In the genomic region with DNA sequence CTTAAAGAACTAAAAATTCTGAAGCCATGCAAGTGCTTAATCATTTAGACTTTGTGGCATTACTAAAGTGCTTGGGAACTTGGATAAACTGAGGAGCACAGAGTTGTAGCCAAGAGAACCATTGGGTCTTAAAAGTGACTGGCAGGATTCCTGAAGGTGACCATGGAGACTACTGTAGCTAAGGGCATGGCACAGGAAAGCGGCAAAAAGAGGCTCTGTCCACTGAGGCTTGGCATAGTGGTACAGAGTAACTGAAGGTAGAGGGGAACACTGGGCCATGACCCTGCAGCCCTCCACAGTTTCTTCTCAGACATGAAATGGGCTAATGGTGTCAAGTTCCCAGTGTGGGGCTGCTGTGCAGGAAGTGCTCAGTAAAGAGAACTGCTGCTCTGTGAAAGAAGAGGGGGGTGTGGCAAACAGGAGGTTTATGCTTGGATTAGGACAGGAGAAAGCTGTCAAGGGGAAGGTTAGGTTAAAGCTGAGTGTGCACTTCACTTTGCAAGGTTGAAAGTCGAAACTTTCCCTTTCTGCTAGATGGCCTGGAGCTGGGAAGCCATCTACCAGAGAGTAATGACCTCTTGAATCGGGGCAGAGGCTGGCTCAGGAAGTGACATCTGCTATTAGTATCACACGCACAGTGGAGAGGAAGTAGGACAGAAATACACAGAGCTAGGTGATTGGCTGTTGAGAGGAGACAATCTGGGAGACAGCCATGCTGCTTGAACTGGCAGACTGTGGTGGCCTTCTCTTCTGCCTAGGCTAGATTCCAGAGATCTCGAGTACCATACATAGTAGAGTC, we compare ENCODE assay signal across 8 mouse cellular contexts. TPM values are rescaled to one million over a fixed set of nuclear protein-coding genes. Genes with fewer than 3 reads are reported as not detected.
DNase-seq lines count a peak whose midpoint lies in the region; ATAC-seq and TF ChIP-seq lines count a peak whose summit lies in the region.

No protein-coding gene starts in this region.

- H3K4me2 ChIP-seq in limb, embryonic 12.5 days = no peak overlapping the region

- WGBS in limb, embryonic 12.5 days = 62% methylated on average over 5 of the region's 5 CpGs
- WGBS in limb, embryonic 10.5 days = 73% methylated on average over 5 of the region's 5 CpGs
- 34% methylated on average over 5 of the region's 5 CpGs for WGBS in kidney, adult 2 months

- no peaks in the 10 kb centered on the region for H3K9me3 ChIP-seq in limb, embryonic 12.5 days
- no peaks in the 10 kb centered on the region for H3K9me3 ChIP-seq in limb, embryonic 10.5 days (replicated peaks)

- peaks cover 22% of the 10 kb centered on the region for H3K36me3 ChIP-seq in limb, embryonic 12.5 days
- peaks cover 19% of the 10 kb centered on the region; the same call in 1 of the 2 replicates for H3K36me3 ChIP-seq in limb, embryonic 10.5 days
- no peaks in the 10 kb centered on the region for H3K36me3 ChIP-seq in kidney, adult 2 months (ENCODE audit: control insufficient read depth, insufficient read depth, low read length)

- no peak overlapping the region for H3K4me3 ChIP-seq in limb, embryonic 12.5 days (replicated peaks)
- no peak overlapping the region for H3K4me3 ChIP-seq in limb, embryonic 10.5 days
- H3K4me3 ChIP-seq in kidney, adult 2 months (ENCODE audit: insufficient read depth, low read depth, low read length) = no peak overlapping the region

- ATAC-seq in limb, embryonic 12.5 days (ENCODE audit: insufficient number of reproducible peaks, insufficient read depth, low FRiP score, low TSS enrichment, low read depth) = no peak
- peak; percentile 79 for ATAC-seq in neutrophil, adult 5-6 weeks (ENCODE audit: extremely low read depth, insufficient number of reproducible peaks, low FRiP score, poor library complexity, severe bottlenecking)

- no peak for TF ChIP-seq CTCF in kidney, adult 2 months (conservative IDR thresholded peaks at IDR 0.05; ENCODE audit: insufficient read depth, insufficient read length, low read depth, low read length)

- H3K27me3 ChIP-seq in limb, embryonic 12.5 days = no peaks in the 10 kb centered on the region
- H3K27me3 ChIP-seq in limb, embryonic 10.5 days (ENCODE audit: low read depth, poor library complexity, severe bottlenecking) = no peaks in the 10 kb centered on the region
- no peaks in the 10 kb centered on the region for H3K27me3 ChIP-seq in kidney, adult 2 months (replicated peaks; ENCODE audit: control insufficient read depth, insufficient read depth, low read length)

- H3K9ac ChIP-seq in limb, embryonic 12.5 days (replicated peaks) = no peak overlapping the region

- no peak for TF ChIP-seq POLR2A in kidney, adult 2 months (IDR thresholded peaks at IDR 0.05; ENCODE audit: low read depth, low read length)

- DNase-seq in limb, embryonic 10.5 days (ENCODE audit: low spot score) = no peak
- peak; percentile 37 for DNase-seq in T-cell, adult 2 months (ENCODE audit: low spot score)
- DNase-seq in kidney, adult 2 months = peak; percentile 39
- no peak for DNase-seq in Muller cell, postnatal 12 days (ENCODE audit: inconsistent ontology term)
- no peak for DNase-seq in frontal cortex, postnatal 36 days (ENCODE audit: low spot score in 2 of 2)
- no peak for DNase-seq in c-Kit-positive CD71-positive TER-119-positive erythroid progenitor cells, embryonic 14.5 days (ENCODE audit: low spot score)

- H3K4me1 ChIP-seq in limb, embryonic 12.5 days (replicated peaks) = peaks cover 6% of the 10 kb centered on the region
- H3K4me1 ChIP-seq in limb, embryonic 10.5 days = peaks cover 12% of the 10 kb centered on the region
- peaks cover 9% of the 10 kb centered on the region for H3K4me1 ChIP-seq in kidney, adult 2 months (ENCODE audit: control insufficient read depth, insufficient read depth, low read length)

- 0 out of 2 replicates have a peak overlapping the region, but pooled peaks have one; percentile 12 for H3K27ac ChIP-seq in limb, embryonic 12.5 days
- no peak overlapping the region for H3K27ac ChIP-seq in limb, embryonic 10.5 days
- H3K27ac ChIP-seq in kidney, adult 2 months (ENCODE audit: insufficient read depth, low read depth, low read length) = no peak overlapping the region

RNA-seq across cellular contexts. Expression of gene Wdr20, which starts 38.1 kb away (rescaled TPM):
- polyA plus RNA-seq in limb, embryonic 12.5 days (2016; fragmentation: Nextera tagmentation; extraction: Ambion mirVana) = 30.2 and 33.5 TPM in 2 replicates
- 24.8 and 27.0 TPM in 2 replicates for polyA plus RNA-seq in limb, embryonic 10.5 days (2016; fragmentation: Nextera tagmentation; extraction: Ambion mirVana)
- 24.0 and 24.5 TPM in 2 replicates for polyA plus RNA-seq in kidney, adult 2 months (2012; rRNA removed)
- total RNA-seq in neutrophil, adult 5-6 weeks (2017) = 59.0 and 63.6 TPM in 2 replicates

Comparison
In these comparisons a context has a peak if more than half of its experiments do, and no peak if none do; other contexts are left out.
1. DNase-seq: peak in T-cell, adult 2 months (single experiment) and kidney, adult 2 months (single experiment); none in limb, embryonic 10.5 days (single experiment), Muller cell, postnatal 12 days (single experiment), frontal cortex, postnatal 36 days (0 of 2) and c-Kit-positive CD71-positive TER-119-positive erythroid progenitor cells, embryonic 14.5 days (single experiment).